Mouse (Mus musculus) gastrocnemius, postnatal 25 days (tissue): ENCODE data around the gene Fkbp6. TPM values are rescaled to one million over a fixed set of nuclear protein-coding genes. Genes with fewer than 3 reads are reported as not detected.
A peak's percentile ranks its signal among the peaks of the same experiment; 100 is the strongest.

ENCODE experiments used
- DNase-seq: peaks from one replicate; pipeline ENCODE4 v3.0.0; 2022
- total RNA-seq, 2 experiments: library from RNA; stranded (reverse); gene quantifications; 1 replicate in 1 of 2; 2 replicates in 1 of 2; pipeline ENCODE4 v1.2.3; 2021

Fkbp6 gene
- total RNA-seq, 2 experiments from 2014 or later = not detected

- no peak for DNase-seq
Observed at GRCm38 (mm10) chr5:135351606-135352005, 1.8 kb upstream of the Fkbp6 start.

- DNase-seq = no peak
Observed at GRCm38 (mm10) chr5:135347511-135348011, 2.3 kb downstream of the Fkbp6 start.

- no peak for DNase-seq
Observed at GRCm38 (mm10) chr5:135346430-135346829, 3.4 kb downstream of the Fkbp6 start.

GRCm38 (mm10) chr5:135345989-135346388 is 3.9 kb downstream of the Fkbp6 start:
- no peak for DNase-seq

GRCm38 (mm10) chr5:135337575-135337974 is 12.3 kb downstream of the Fkbp6 start:
- no peak for DNase-seq

- DNase-seq = no peak
Observed at GRCm38 (mm10) chr5:135331161-135331560, 18.7 kb downstream of the Fkbp6 start.

GRCm38 (mm10) chr5:135330201-135330600 is 19.6 kb downstream of the Fkbp6 start:
- no peak for DNase-seq

GRCm38 (mm10) chr5:135329471-135329870 is 20.4 kb downstream of the Fkbp6 start:
- DNase-seq = no peak

- no peak for DNase-seq
Observed at GRCm38 (mm10) chr5:135326121-135326659, 23.7 kb downstream of the Fkbp6 start.

GRCm38 (mm10) chr5:135322197-135322596 is 27.6 kb downstream of the Fkbp6 start:
- DNase-seq = no peak

- DNase-seq = no peak
Observed at GRCm38 (mm10) chr5:135319856-135320255, 30.0 kb downstream of the Fkbp6 start.

- DNase-seq = no peak
Observed at GRCm38 (mm10) chr5:135316177-135316576, 33.7 kb downstream of the Fkbp6 start.

GRCm38 (mm10) chr5:135306321-135306965 is 43.4 kb downstream of the Fkbp6 start:
- no peak for DNase-seq

GRCm38 (mm10) chr5:135302454-135302853 is 47.4 kb downstream of the Fkbp6 start:
- no peak for DNase-seq

GRCm38 (mm10) chr5:135301916-135302315 is 47.9 kb downstream of the Fkbp6 start:
- DNase-seq = no peak

- no peak for DNase-seq
Observed at GRCm38 (mm10) chr5:135292001-135292400, 57.8 kb downstream of the Fkbp6 start.

- DNase-seq = no peak
Observed at GRCm38 (mm10) chr5:135291193-135291592, 58.7 kb downstream of the Fkbp6 start.

GRCm38 (mm10) chr5:135290703-135291102 is 59.1 kb downstream of the Fkbp6 start:
- no peak for DNase-seq

GRCm38 (mm10) chr5:135286926-135287325 is 62.9 kb downstream of the Fkbp6 start:
- DNase-seq = no peak

- peak; percentile 50 for DNase-seq
Observed at GRCm38 (mm10) chr5:135286185-135286584, 63.7 kb downstream of the Fkbp6 start.

- no peak for DNase-seq
Observed at GRCm38 (mm10) chr5:135285211-135285610, 64.6 kb downstream of the Fkbp6 start.

GRCm38 (mm10) chr5:135280226-135280625 is 69.6 kb downstream of the Fkbp6 start:
- DNase-seq = peak; percentile 28

GRCm38 (mm10) chr5:135276597-135276996 is 73.2 kb downstream of the Fkbp6 start:
- DNase-seq = no peak
